Mouse (Mus musculus) lung, embryonic 14.5 days (tissue): Measurements from ENCODE around the gene Paqr8. TPM values are rescaled to one million over a fixed set of nuclear protein-coding genes. Genes with fewer than 3 reads are reported as not detected.

ENCODE experiments used
- ATAC-seq: fragments of 200-750 bp; cut with Nextera tagmentation; 2 replicates; pipeline ENCODE4 v1.8.0; 2017; ENCODE audit warnings: mild to moderate bottlenecking, moderate TSS enrichment, moderate library complexity; ENCODE audit not compliant: insufficient read depth
- DNase-seq: peaks from one replicate; pipeline ENCODE4 v3.0.0-alpha.2; 2015
- H3K27ac ChIP-seq: fragments of 300-500 bp; sonication (generic); 2 replicates; pipeline ENCODE4 v1.5.1; 2014; ENCODE audit warnings: low read depth, mild to moderate bottlenecking, moderate library complexity
- H3K27me3 ChIP-seq: fragments of 300-500 bp; sonication (generic); 2 replicates; pipeline ENCODE4 v1.6.1; 2014; ENCODE audit warnings: low read length, control low read depth; ENCODE audit not compliant: insufficient read depth
- H3K36me3 ChIP-seq: fragments of 300-500 bp; sonication (generic); 2 replicates; pipeline ENCODE4 v1.6.1; 2014; ENCODE audit warnings: control low read depth; ENCODE audit not compliant: insufficient read depth
- H3K4me1 ChIP-seq: fragments of 300-500 bp; sonication (generic); 2 replicates; pipeline ENCODE4 v1.6.1; 2014; ENCODE audit warnings: antibody characterized with exemption, control low read depth; ENCODE audit not compliant: insufficient read depth
- H3K4me2 ChIP-seq: fragments of 300-500 bp; sonication (generic); 2 replicates; pipeline ENCODE4 v1.6.1; 2014; ENCODE audit warnings: mild to moderate bottlenecking
- H3K4me3 ChIP-seq: fragments of 300-500 bp; sonication (generic); 2 replicates; pipeline ENCODE4 v1.5.1; 2014; ENCODE audit warnings: low read depth, low read length
- H3K9ac ChIP-seq: fragments of 300-500 bp; sonication (generic); 2 replicates; pipeline ENCODE4 v1.6.1; 2014
- H3K9me3 ChIP-seq: fragments of 300-500 bp; sonication (generic); 2 replicates; pipeline ENCODE4 v1.6.1; 2016; ENCODE audit warnings: low read depth, low read length, control low read depth
- CTCF ChIP-seq: IDR thresholded peaks from 2 replicates; pipeline ENCODE4 v1.5.1; 2016; ENCODE audit warnings: antibody characterized with exemption, low read depth
- WGBS: fragments of 180-500 bp; shearing (Covaris S2); extraction: QIAGEN DNeasy Blood & Tissue Kit; methylation state at CpG from one replicate; pipeline ENCODE4 v1.1.7; 2014; 5-methylcytosine and 5-hydroxymethylcytosine counted together
- polyA plus RNA-seq: library from polyadenylated mRNA; unstranded; fragments of >200 nt; fragmentation: Nextera tagmentation; extraction: Ambion mirVana; gene quantifications from 2 replicates; pipeline ENCODE4 v1.2.1, GENCODE M21; 2014

The Paqr8 gene
- polyA plus RNA-seq, 1 experiment from 2014 or later = 5.4 TPM

DNA sequence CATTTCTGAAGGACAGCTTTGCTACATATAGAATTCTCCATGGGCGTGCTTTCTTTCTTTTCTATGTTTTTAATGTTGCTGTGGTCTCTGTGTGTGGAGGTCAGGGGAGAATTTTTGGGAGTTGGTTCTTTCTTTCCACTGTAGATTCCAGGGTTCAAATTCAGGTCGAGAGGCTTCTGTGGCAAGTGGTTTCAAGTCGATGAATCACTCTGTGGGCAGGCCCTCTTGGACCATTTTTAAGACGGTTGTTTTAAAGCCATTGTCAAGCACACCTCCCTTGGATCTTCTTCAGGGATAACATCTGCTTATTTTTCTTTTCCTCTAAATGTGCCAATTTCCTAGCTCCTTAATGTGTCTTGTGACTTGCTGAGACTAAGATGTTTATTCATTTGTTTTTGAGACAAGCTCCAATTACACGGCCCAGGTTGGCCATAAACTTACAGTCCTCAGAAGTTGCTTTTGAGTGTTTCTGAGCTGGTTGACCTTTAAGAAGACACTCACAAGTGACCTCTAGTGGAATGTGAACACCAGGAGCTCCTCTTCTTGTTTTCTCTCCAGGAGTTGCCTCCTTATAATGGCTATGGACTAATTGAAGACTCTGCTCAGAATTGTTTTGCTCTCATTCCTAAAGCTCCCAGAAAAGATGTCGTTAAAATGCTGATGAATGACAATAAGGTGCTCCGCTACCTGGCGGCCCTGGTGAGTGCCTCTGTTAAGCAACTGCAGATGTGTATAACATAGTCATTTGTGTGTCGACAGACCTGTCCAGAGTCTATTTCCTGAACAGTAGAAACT, 84.1 kb downstream of the Paqr8 start:
- no peaks in the 10 kb centered on the region for H3K27me3 ChIP-seq
- 54% methylated on average over 9 of the region's 9 CpGs for WGBS
- H3K4me3 ChIP-seq = no peak overlapping the region
- no peak overlapping the region for H3K9ac ChIP-seq
- no peak overlapping the region for H3K4me2 ChIP-seq
- no peaks in the 10 kb centered on the region for H3K36me3 ChIP-seq
- no peaks in the 10 kb centered on the region for H3K4me1 ChIP-seq
- no peak for TF ChIP-seq CTCF
- ATAC-seq (no peak), DNase-seq (no peak)
- H3K27ac ChIP-seq = no peak overlapping the region
- H3K9me3 ChIP-seq = no peaks in the 10 kb centered on the region

GRCm38 (mm10) chr1:20980553-20980952, 90.1 kb downstream of the Paqr8 start:
- H3K4me2 ChIP-seq = no peak overlapping the region
- no peak overlapping the region for H3K27ac ChIP-seq
- no peaks in the 10 kb centered on the region for H3K27me3 ChIP-seq
- WGBS = 65% methylated on average over 1 of the region's 1 CpGs
- H3K36me3 ChIP-seq = no peaks in the 10 kb centered on the region
- ATAC-seq = no peak
- H3K4me3 ChIP-seq = no peak overlapping the region
- H3K4me1 ChIP-seq = no peaks in the 10 kb centered on the region
- DNase-seq = no peak
- H3K9ac ChIP-seq = no peak overlapping the region
- no peaks in the 10 kb centered on the region for H3K9me3 ChIP-seq
- TF ChIP-seq CTCF = no peak

DNA sequence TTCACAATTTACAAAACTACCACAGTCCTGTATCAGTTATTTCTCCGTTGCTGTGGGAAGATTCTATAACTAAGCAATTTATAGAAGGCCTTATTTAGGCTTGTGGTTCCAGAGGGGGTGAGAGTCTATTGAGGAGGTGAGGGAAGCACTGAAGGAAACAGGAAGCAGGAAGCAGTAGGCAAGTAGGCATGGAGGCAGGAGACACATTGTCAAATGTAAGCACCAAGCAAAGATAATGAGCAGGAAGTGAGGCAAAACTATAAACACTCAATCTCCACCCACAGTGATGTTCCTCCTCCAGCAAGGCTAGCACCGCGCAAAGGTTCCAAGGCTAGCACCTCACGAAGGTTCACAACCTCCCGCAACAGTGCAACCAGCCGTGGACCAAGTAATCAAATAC, 91.4 kb downstream of the Paqr8 start:
- H3K9me3 ChIP-seq = no peaks in the 10 kb centered on the region
- H3K36me3 ChIP-seq = no peaks in the 10 kb centered on the region
- H3K9ac ChIP-seq = no peak overlapping the region
- no peaks in the 10 kb centered on the region for H3K4me1 ChIP-seq
- H3K27ac ChIP-seq = no peak overlapping the region
- H3K4me2 ChIP-seq = no peak overlapping the region
- ATAC-seq (no peak), DNase-seq (no peak)
- WGBS = 87% methylated on average over 6 of the region's 6 CpGs
- no peak overlapping the region for H3K4me3 ChIP-seq
- TF ChIP-seq CTCF = no peak
- no peaks in the 10 kb centered on the region for H3K27me3 ChIP-seq

DNA sequence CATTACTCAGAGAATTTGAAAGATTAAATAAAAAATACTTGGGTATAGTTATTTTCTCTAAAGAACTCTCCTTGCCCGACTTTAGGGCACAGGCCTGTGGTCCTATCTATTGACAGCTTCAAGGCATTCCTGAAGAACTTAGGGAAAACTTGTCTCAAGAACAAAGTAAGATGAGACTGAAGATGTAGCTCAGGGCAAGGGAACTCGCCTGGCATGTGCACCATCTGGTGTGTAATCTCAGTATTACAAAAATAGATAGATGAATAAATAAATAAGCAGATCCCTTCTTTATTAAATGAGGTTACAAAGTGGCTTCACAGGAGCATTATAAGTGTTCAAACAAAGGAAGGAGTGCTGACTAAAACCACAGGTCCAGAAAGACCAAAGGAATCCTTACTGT, 93.7 kb downstream of the Paqr8 start:
- H3K4me2 ChIP-seq = no peak overlapping the region
- no peak overlapping the region for H3K9ac ChIP-seq
- TF ChIP-seq CTCF = no peak
- H3K36me3 ChIP-seq = no peaks in the 10 kb centered on the region
- H3K4me3 ChIP-seq = no peak overlapping the region
- H3K27me3 ChIP-seq = no peaks in the 10 kb centered on the region
- WGBS = 70% methylated on average over 2 of the region's 2 CpGs
- DNase-seq = peak; percentile 28
- no peaks in the 10 kb centered on the region for H3K9me3 ChIP-seq
- no peaks in the 10 kb centered on the region for H3K4me1 ChIP-seq
- no peak overlapping the region for H3K27ac ChIP-seq
- no peak for ATAC-seq

- no peak for ATAC-seq
- no peaks in the 10 kb centered on the region for H3K27me3 ChIP-seq
- no peak for TF ChIP-seq CTCF
- no peaks in the 10 kb centered on the region for H3K4me1 ChIP-seq
- H3K4me2 ChIP-seq = no peak overlapping the region
- H3K36me3 ChIP-seq = no peaks in the 10 kb centered on the region
- H3K9ac ChIP-seq = no peak overlapping the region
- WGBS = 67% methylated on average over 4 of the region's 4 CpGs
- no peaks in the 10 kb centered on the region for H3K9me3 ChIP-seq
- H3K27ac ChIP-seq = no peak overlapping the region
- no peak for DNase-seq
- no peak overlapping the region for H3K4me3 ChIP-seq
These were observed 94.2 kb downstream of the Paqr8 start for GRCm38 (mm10) chr1:20984582-20984981.

DNA sequence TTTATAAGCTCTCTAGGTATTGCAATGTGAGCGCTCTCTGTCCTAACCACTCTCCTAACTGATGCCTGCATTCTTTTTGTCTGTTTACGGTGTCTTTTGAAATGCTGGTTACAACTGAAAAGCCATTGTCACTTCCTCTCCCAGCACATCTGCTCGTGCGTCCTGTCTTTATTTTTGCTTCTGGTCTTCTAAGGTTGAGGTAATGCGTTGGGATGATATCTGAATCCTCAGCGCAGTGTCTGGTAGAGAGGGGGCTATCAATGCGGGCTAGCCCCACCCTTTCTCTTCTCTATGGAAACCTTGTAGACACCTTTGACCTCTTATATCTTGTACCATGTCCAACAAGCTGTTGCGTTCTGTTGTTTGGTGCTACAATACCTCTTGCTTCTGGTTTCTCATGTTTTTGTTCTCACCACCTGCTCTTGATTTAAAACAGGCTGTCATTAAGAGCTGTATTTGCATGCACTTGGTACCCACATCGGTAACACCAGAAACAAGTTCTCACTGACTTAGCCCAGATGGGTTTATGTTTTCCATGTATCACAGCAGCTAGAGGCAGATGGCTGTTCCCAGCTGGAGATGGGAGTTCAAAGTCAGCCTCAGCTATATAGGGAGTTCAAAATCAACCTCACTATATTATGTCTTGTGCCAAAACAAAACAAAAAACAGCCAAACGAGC, 96.1 kb downstream of the Paqr8 start:
- WGBS = 71% methylated on average over 10 of the region's 10 CpGs
- H3K36me3 ChIP-seq = no peaks in the 10 kb centered on the region
- TF ChIP-seq CTCF = no peak
- H3K4me3 ChIP-seq = no peak overlapping the region
- no peaks in the 10 kb centered on the region for H3K9me3 ChIP-seq
- H3K27me3 ChIP-seq = no peaks in the 10 kb centered on the region
- no peak overlapping the region for H3K4me2 ChIP-seq
- DNase-seq (no peak), ATAC-seq (no peak)
- no peak overlapping the region for H3K9ac ChIP-seq
- H3K4me1 ChIP-seq = no peaks in the 10 kb centered on the region
- no peak overlapping the region for H3K27ac ChIP-seq

Other genes with a start within 250 kb of the Paqr8 start
- not detected in 2 replicates for gene Il17a, start 159.7 kb upstream of the Paqr8 start, polyA plus RNA-seq
- not detected in 2 replicates for gene Il17f, start 100.0 kb upstream of the Paqr8 start, polyA plus RNA-seq
- gene Mcm3, start 70.3 kb upstream of the Paqr8 start, polyA plus RNA-seq = 206 and 207 TPM in 2 replicates
- 2.3 and 3.0 TPM in 2 replicates for gene Efhc1, start 61.0 kb downstream of the Paqr8 start, polyA plus RNA-seq
- 11.5 and 13.1 TPM in 2 replicates for gene Tram2, start 188.6 kb downstream of the Paqr8 start, polyA plus RNA-seq